Mouse (Mus musculus) kidney, adult 2 months (tissue): Measurements from ENCODE around the gene Ralgapa1. TPM values are rescaled to one million over a fixed set of nuclear protein-coding genes. Genes with fewer than 3 reads are reported as not detected.
"Not testable (repeated sequence)": the region's sequence is repeated elsewhere in the genome, so short reads cannot be mapped to it uniquely, and the experiment has no call there.

Source experiments
- DNase-seq: peaks from one replicate; pipeline ENCODE4 v3.0.0; 2021
- H3K27ac ChIP-seq: fragments of 200-500 bp; 2 replicates; pipeline ENCODE4 v1.5.1; 2012; ENCODE audit warnings: low read depth, low read length, control low read depth, inconsistent platforms; ENCODE audit not compliant: insufficient read depth
- H3K27me3 ChIP-seq: fragments of 200-500 bp; replicated peaks from 2 replicates; pipeline ENCODE4 v1.6.1; 2012; ENCODE audit warnings: mild to moderate bottlenecking, moderate library complexity, low read length, inconsistent platforms; ENCODE audit not compliant: control insufficient read depth, insufficient read depth
- H3K36me3 ChIP-seq: fragments of 200-500 bp; 2 replicates; pipeline ENCODE4 v1.6.1; 2012; ENCODE audit warnings: mild to moderate bottlenecking, moderate library complexity, low read length, inconsistent platforms; ENCODE audit not compliant: control insufficient read depth, insufficient read depth
- H3K4me1 ChIP-seq: fragments of 200-500 bp; 2 replicates; pipeline ENCODE4 v1.6.1; 2011; ENCODE audit warnings: low read length; ENCODE audit not compliant: control insufficient read depth, insufficient read depth
- H3K4me3 ChIP-seq: fragments of 200-500 bp; 2 replicates; pipeline ENCODE4 v1.5.1; 2011; ENCODE audit warnings: mild to moderate bottlenecking, low read depth, low read length, control low read depth; ENCODE audit not compliant: insufficient read depth
- CTCF ChIP-seq: fragments of 200-500 bp; conservative IDR thresholded peaks from 2 replicates; pipeline ENCODE4 v1.5.1; 2011; ENCODE audit warnings: low read depth, mild to moderate bottlenecking, control low read depth, low read length, moderate library complexity, mixed read lengths; ENCODE audit not compliant: insufficient read depth, insufficient read length
- POLR2A ChIP-seq: fragments of 200-500 bp; IDR thresholded peaks from one replicate; pipeline ENCODE4 v1.6.1; 2011; ENCODE audit warnings: low read depth, low read length, control low read depth
- WGBS: fragments of 180-500 bp; shearing (Covaris S2); methylation state at CpG from one replicate; pipeline ENCODE4 v1.1.7; 2018; 5-methylcytosine and 5-hydroxymethylcytosine counted together
- polyA plus RNA-seq: library from polyadenylated mRNA; depleted of rRNA; stranded (reverse); fragments of >200 nt; gene quantifications from 2 replicates; pipeline ENCODE4 v1.2.3, GENCODE M21; 2012; rRNA removed

Gene Ralgapa1
- polyA plus RNA-seq, 1 experiment: 20.2 TPM

GRCm38 (mm10) chr12:55564187-55564963 is 256.6 kb downstream of the Ralgapa1 start:
- WGBS: 86% methylated on average over 9 of the region's 9 CpGs
- H3K36me3 ChIP-seq: no peaks in the 10 kb centered on the region
- no peak for TF ChIP-seq POLR2A
- TF ChIP-seq CTCF: no peak

GRCm38 (mm10) chr12:55563742-55564141 is 257.2 kb downstream of the Ralgapa1 start:
- no peak overlapping the region for H3K4me3 ChIP-seq
- H3K36me3 ChIP-seq: no peaks in the 10 kb centered on the region
- H3K27me3 ChIP-seq: no peaks in the 10 kb centered on the region
- H3K27ac ChIP-seq: no peak overlapping the region
- DNase-seq: no peak
- TF ChIP-seq CTCF (no peak), POLR2A (no peak)
- H3K4me1 ChIP-seq: no peaks in the 10 kb centered on the region
- WGBS: 97% methylated on average over 3 of the region's 3 CpGs

More at GRCm38 (mm10) chr12:55564187-55564963, 256.6 kb downstream of the Ralgapa1 start:
- no peak overlapping the region for H3K4me3 ChIP-seq
- H3K27ac ChIP-seq: no peak overlapping the region
- H3K27me3 ChIP-seq: no peaks in the 10 kb centered on the region
- DNase-seq: no peak
- H3K4me1 ChIP-seq: no peaks in the 10 kb centered on the region

- TF ChIP-seq POLR2A (no peak), CTCF (no peak)
- DNase-seq: peak; percentile 51
- Histone ChIP-seq H3K27ac (no peak overlapping the region), H3K4me3 (peak overlapping the region; percentile 34), H3K27me3 (no peaks in the 10 kb centered on the region), H3K4me1 (no peaks in the 10 kb centered on the region), H3K36me3 (no peaks in the 10 kb centered on the region)
- 14% methylated on average over 19 of the region's 19 CpGs for WGBS
Measured at GRCm38 (mm10) chr12:55560025-55560690, 260.8 kb downstream of the Ralgapa1 start.

- Histone ChIP-seq H3K4me3 (no peak overlapping the region), H3K36me3 (no peaks in the 10 kb centered on the region), H3K27ac (no peak overlapping the region), H3K27me3 (no peaks in the 10 kb centered on the region), H3K4me1 (no peaks in the 10 kb centered on the region)
- TF ChIP-seq POLR2A (no peak), CTCF (no peak)
- DNase-seq: no peak
- WGBS: 87% methylated on average over 12 of the region's 12 CpGs
Measured at GRCm38 (mm10) chr12:55559184-55559855, 261.6 kb downstream of the Ralgapa1 start.

GRCm38 (mm10) chr12:55557866-55558265 is 263.1 kb downstream of the Ralgapa1 start:
- TF ChIP-seq CTCF: no peak
- TF ChIP-seq POLR2A: no peak
- no peaks in the 10 kb centered on the region for H3K4me1 ChIP-seq
- no peaks in the 10 kb centered on the region for H3K36me3 ChIP-seq
- 61% methylated on average over 6 of the region's 6 CpGs for WGBS
- no peak for DNase-seq
- H3K4me3 ChIP-seq: no peak overlapping the region
- no peak overlapping the region for H3K27ac ChIP-seq
- H3K27me3 ChIP-seq: no peaks in the 10 kb centered on the region

GRCm38 (mm10) chr12:55554901-55555300 is 266.1 kb downstream of the Ralgapa1 start:
- not testable (repeated sequence) for DNase-seq, H3K4me1 ChIP-seq, H3K36me3 ChIP-seq, H3K27ac ChIP-seq, H3K4me3 ChIP-seq, H3K27me3 ChIP-seq
- 81% methylated on average over 6 of the region's 6 CpGs for WGBS

Other genes starting within 250 kb of the Ralgapa1 start
- 0.09 TPM in 1 of 2 replicates, not detected in the other for gene Insm2, start 221.7 kb downstream of the Ralgapa1 start, polyA plus RNA-seq
- 11.3 and 15.1 TPM in 2 replicates for gene Brms1l, start 15.2 kb upstream of the Ralgapa1 start, polyA plus RNA-seq